In genomic region chr3:145478446-145478845, GRCm38 (mm10) we compare ENCODE assay signal across 18 mouse cellular contexts.
DNase-seq lines count a peak whose midpoint lies in the region; ATAC-seq and TF ChIP-seq lines count a peak whose summit lies in the region.
"Had no signal": no experiment of that assay in that cellular context is flagged by ENCODE, and none has a peak within 500 bp of the region (broad histone marks: within the 10 kb centered on the region; RNA-seq: fewer than 3 reads in every experiment).

No protein-coding gene starts in this region.

- H3K4me2 ChIP-seq in heart, embryonic 11.5 days, result no peak overlapping the region
- H3K4me2 ChIP-seq: embryonic facial prominence, embryonic 12.5 days; forebrain, embryonic 15.5 days; hindbrain, embryonic 15.5 days had no signal

- 59% methylated on average over 5 of the region's 5 CpGs for WGBS in heart, embryonic 11.5 days (ENCODE audit: insufficient replicate concordance)
- 26% methylated on average over 5 of the region's 5 CpGs for WGBS in lung, adult 2 months

- no peak for TF ChIP-seq CTCF in lung, adult 2 months (IDR thresholded peaks at IDR 0.05; ENCODE audit: insufficient read depth, low read length)

- no peaks in the 10 kb centered on the region for H3K4me1 ChIP-seq in heart, embryonic 11.5 days (ENCODE audit: control insufficient read depth, insufficient read depth, low read length)
- H3K4me1 ChIP-seq in lung, adult 2 months (ENCODE audit: control insufficient read depth, insufficient read depth, low read length), result no peaks in the 10 kb centered on the region
- H3K4me1 ChIP-seq: forebrain, embryonic 15.5 days; hindbrain, embryonic 15.5 days had no signal

- H3K36me3 ChIP-seq in heart, embryonic 11.5 days (ENCODE audit: control insufficient read depth, insufficient read depth, low read length), result no peaks in the 10 kb centered on the region
- H3K36me3 ChIP-seq: embryonic facial prominence, embryonic 12.5 days; forebrain, embryonic 15.5 days; G1E; hindbrain, embryonic 15.5 days had no signal

- no peak overlapping the region for H3K27ac ChIP-seq in heart, embryonic 11.5 days (ENCODE audit: low read depth, low read length)
- H3K27ac ChIP-seq: embryonic facial prominence, embryonic 12.5 days; forebrain, embryonic 15.5 days; hindbrain, embryonic 15.5 days had no signal

- peak; percentile 53 for DNase-seq in heart, adult 8-10 months (ENCODE audit: low spot score)
- DNase-seq in kidney, adult 9 months, result peak; percentile 12
- DNase-seq in kidney, adult 8-10 months, result no peak
- peak; percentile 4 for DNase-seq in lung, adult 2 months
- no peak for DNase-seq in lung, postnatal 14 days
- peak; percentile 26 for DNase-seq in lung, postnatal 36 days
- DNase-seq: adrenal gland, adult 8-10 months; adrenal gland, postnatal 36 days; cerebellum, adult 11 months; cerebellum, adult 8-10 months; cerebellum, postnatal 14 days; gastrocnemius, postnatal 10 days had no signal

- ATAC-seq in heart, embryonic 11.5 days (replicated peaks; ENCODE audit: insufficient number of reproducible peaks, low FRiP score, low TSS enrichment), result no peak
- no peak for ATAC-seq in CD4-positive, CD25-positive, alpha-beta regulatory T cell, adult 4 months
- ATAC-seq: forebrain, embryonic 15.5 days had no signal

- H3K4me3 ChIP-seq in heart, embryonic 11.5 days (ENCODE audit: low read depth, low read length), result no peak overlapping the region
- H3K4me3 ChIP-seq in lung, adult 2 months (replicated peaks; ENCODE audit: extremely low read depth, low read depth, low read length), result no peak overlapping the region
- H3K4me3 ChIP-seq: embryonic facial prominence, embryonic 12.5 days; forebrain, embryonic 15.5 days; hindbrain, embryonic 15.5 days had no signal

- no peak overlapping the region for H3K9ac ChIP-seq in heart, embryonic 11.5 days (ENCODE audit: low read depth, low read length)
- H3K9ac ChIP-seq: embryonic facial prominence, embryonic 12.5 days; forebrain, embryonic 15.5 days; hindbrain, embryonic 15.5 days had no signal

- H3K9me3 ChIP-seq in heart, embryonic 11.5 days (replicated peaks; ENCODE audit: control insufficient read depth, low read length), result no peaks in the 10 kb centered on the region
- H3K9me3 ChIP-seq: embryonic facial prominence, embryonic 12.5 days; forebrain, embryonic 15.5 days; G1E; hindbrain, embryonic 15.5 days had no signal

- H3K27me3 ChIP-seq in heart, embryonic 11.5 days (ENCODE audit: control insufficient read depth, insufficient read depth, low read length), result no peaks in the 10 kb centered on the region
- H3K27me3 ChIP-seq: embryonic facial prominence, embryonic 12.5 days; forebrain, embryonic 15.5 days; hindbrain, embryonic 15.5 days had no signal

- TF ChIP-seq POLR2A in lung, adult 2 months (IDR thresholded peaks at IDR 0.05; ENCODE audit: borderline replicate concordance, extremely low read depth, low read depth, low read length), result no peak

Comparison
In these comparisons a context has a peak if more than half of its experiments do, and no peak if none do; other contexts are left out.
1. DNase-seq: peak in heart, adult 8-10 months (single experiment), kidney, adult 9 months (single experiment), lung, adult 2 months (single experiment) and lung, postnatal 36 days (single experiment); none in kidney, adult 8-10 months (0 of 2) and lung, postnatal 14 days (single experiment).